13 mouse cellular contexts compared by ENCODE assay signal in genomic region chr3:119996258-119996988, GRCm38 (mm10).
DNase-seq lines count a peak whose midpoint lies in the region; ATAC-seq lines count a peak whose summit lies in the region.
"Had no signal": no experiment of that assay in that cellular context is flagged by ENCODE, and none has a peak within 500 bp of the region (broad histone marks: within the 10 kb centered on the region; RNA-seq: fewer than 3 reads in every experiment).

No protein-coding gene starts in this region.

- no peak overlapping the region for H3K4me3 ChIP-seq in forebrain, embryonic 14.5 days (ENCODE audit: low read depth, low read length)
- no peak overlapping the region for H3K4me3 ChIP-seq in forebrain, embryonic 13.5 days
- H3K4me3 ChIP-seq in heart, embryonic 15.5 days, result no peak overlapping the region
- no peak overlapping the region for H3K4me3 ChIP-seq in heart, embryonic 11.5 days (ENCODE audit: low read depth, low read length)
- no peak overlapping the region for H3K4me3 ChIP-seq in lung, embryonic 15.5 days
- H3K4me3 ChIP-seq in stomach, embryonic 16.5 days (replicated peaks; ENCODE audit: low read length), result no peak overlapping the region
- H3K4me3 ChIP-seq: limb, embryonic 15.5 days; myocyte had no signal

- 63% methylated on average over 9 of the region's 9 CpGs for WGBS in forebrain, embryonic 14.5 days
- 59% methylated on average over 9 of the region's 9 CpGs for WGBS in forebrain, embryonic 13.5 days
- WGBS in heart, embryonic 15.5 days, result 34% methylated on average over 9 of the region's 9 CpGs
- WGBS in heart, embryonic 11.5 days (ENCODE audit: insufficient replicate concordance), result 56% methylated on average over 9 of the region's 9 CpGs
- 52% methylated on average over 9 of the region's 9 CpGs for WGBS in lung, embryonic 15.5 days
- WGBS in stomach, embryonic 16.5 days, result 45% methylated on average over 9 of the region's 9 CpGs

- no peaks in the 10 kb centered on the region for H3K36me3 ChIP-seq in forebrain, embryonic 14.5 days (ENCODE audit: control insufficient read depth, insufficient read depth, low read length)
- H3K36me3 ChIP-seq in forebrain, embryonic 13.5 days (ENCODE audit: poor library complexity, severe bottlenecking), result no peaks in the 10 kb centered on the region
- no peaks in the 10 kb centered on the region for H3K36me3 ChIP-seq in heart, embryonic 15.5 days
- no peaks in the 10 kb centered on the region for H3K36me3 ChIP-seq in heart, embryonic 11.5 days (ENCODE audit: control insufficient read depth, insufficient read depth, low read length)
- H3K36me3 ChIP-seq in lung, embryonic 15.5 days, result no peaks in the 10 kb centered on the region
- no peaks in the 10 kb centered on the region for H3K36me3 ChIP-seq in stomach, embryonic 16.5 days (ENCODE audit: control insufficient read depth, insufficient read depth, low read length)
- H3K36me3 ChIP-seq: limb, embryonic 15.5 days had no signal

- no peaks in the 10 kb centered on the region for H3K27me3 ChIP-seq in forebrain, embryonic 14.5 days (replicated peaks; ENCODE audit: control insufficient read depth, insufficient read depth, low read length)
- H3K27me3 ChIP-seq in forebrain, embryonic 13.5 days, result no peaks in the 10 kb centered on the region
- H3K27me3 ChIP-seq in heart, embryonic 15.5 days, result no peaks in the 10 kb centered on the region
- H3K27me3 ChIP-seq in heart, embryonic 11.5 days (ENCODE audit: control insufficient read depth, insufficient read depth, low read length), result no peaks in the 10 kb centered on the region
- H3K27me3 ChIP-seq in lung, embryonic 15.5 days, result no peaks in the 10 kb centered on the region
- no peaks in the 10 kb centered on the region for H3K27me3 ChIP-seq in stomach, embryonic 16.5 days (ENCODE audit: control insufficient read depth, insufficient read depth, low read length)
- H3K27me3 ChIP-seq: CH12.LX; limb, embryonic 15.5 days; Patski had no signal

- peak; percentile 26; the same call in 1 of the 2 replicates for ATAC-seq in forebrain, embryonic 14.5 days
- no peak for ATAC-seq in forebrain, embryonic 13.5 days
- peak; percentile 72; the same call in 1 of the 2 replicates for ATAC-seq in heart, embryonic 15.5 days (replicated peaks; ENCODE audit: insufficient number of reproducible peaks, insufficient read depth, low FRiP score, low read depth)
- ATAC-seq in heart, embryonic 11.5 days (replicated peaks; ENCODE audit: insufficient number of reproducible peaks, low FRiP score, low TSS enrichment), result no peak
- ATAC-seq in lung, embryonic 15.5 days (ENCODE audit: borderline replicate concordance, extremely low read depth, low FRiP score, low TSS enrichment), result peak; percentile 51; the same call in 1 of the 2 replicates
- peak; percentile 68 for ATAC-seq in stomach, embryonic 16.5 days (ENCODE audit: insufficient read depth, low FRiP score)
- ATAC-seq: Patski had no signal

- no peak overlapping the region for H3K27ac ChIP-seq in forebrain, embryonic 14.5 days (ENCODE audit: low read depth, low read length)
- H3K27ac ChIP-seq in forebrain, embryonic 13.5 days, result no peak overlapping the region
- peak overlapping the region; percentile 67 for H3K27ac ChIP-seq in heart, embryonic 15.5 days
- no peak overlapping the region for H3K27ac ChIP-seq in heart, embryonic 11.5 days (ENCODE audit: low read depth, low read length)
- H3K27ac ChIP-seq in lung, embryonic 15.5 days, result peak overlapping the region; percentile 60; the same call in 1 of the 2 replicates
- peak overlapping the region; percentile 76 for H3K27ac ChIP-seq in stomach, embryonic 16.5 days (ENCODE audit: low read length)
- H3K27ac ChIP-seq: limb, embryonic 15.5 days had no signal

- no peak overlapping the region for H3K4me2 ChIP-seq in forebrain, embryonic 14.5 days (ENCODE audit: low read length)
- no peak overlapping the region for H3K4me2 ChIP-seq in forebrain, embryonic 13.5 days
- H3K4me2 ChIP-seq in heart, embryonic 15.5 days, result peak overlapping the region; percentile 2
- no peak overlapping the region for H3K4me2 ChIP-seq in heart, embryonic 11.5 days
- no peak overlapping the region for H3K4me2 ChIP-seq in lung, embryonic 15.5 days
- H3K4me2 ChIP-seq in stomach, embryonic 16.5 days (ENCODE audit: low read depth, low read length), result no peak overlapping the region
- H3K4me2 ChIP-seq: limb, embryonic 15.5 days; midbrain, embryonic 11.5 days had no signal

- H3K9ac ChIP-seq in forebrain, embryonic 14.5 days (ENCODE audit: low read length), result no peak overlapping the region
- no peak overlapping the region for H3K9ac ChIP-seq in forebrain, embryonic 13.5 days
- no peak overlapping the region for H3K9ac ChIP-seq in heart, embryonic 15.5 days
- H3K9ac ChIP-seq in heart, embryonic 11.5 days (ENCODE audit: low read depth, low read length), result no peak overlapping the region
- H3K9ac ChIP-seq in lung, embryonic 15.5 days, result no peak overlapping the region
- no peak overlapping the region for H3K9ac ChIP-seq in stomach, embryonic 16.5 days (ENCODE audit: low read length)
- H3K9ac ChIP-seq: limb, embryonic 15.5 days had no signal

- no peak for DNase-seq in forebrain, embryonic 14.5 days (ENCODE audit: low spot score)
- no peak for DNase-seq in lung, postnatal 10 days
- DNase-seq in adrenal gland, postnatal 4 days (ENCODE audit: low spot score in 2 of 2), result no peak

- no peaks in the 10 kb centered on the region for H3K9me3 ChIP-seq in forebrain, embryonic 14.5 days (replicated peaks; ENCODE audit: control insufficient read depth, low read length)
- no peaks in the 10 kb centered on the region for H3K9me3 ChIP-seq in forebrain, embryonic 13.5 days (replicated peaks)
- no peaks in the 10 kb centered on the region for H3K9me3 ChIP-seq in heart, embryonic 15.5 days (replicated peaks)
- H3K9me3 ChIP-seq in heart, embryonic 11.5 days (replicated peaks; ENCODE audit: control insufficient read depth, low read length), result no peaks in the 10 kb centered on the region
- H3K9me3 ChIP-seq in lung, embryonic 15.5 days, result no peaks in the 10 kb centered on the region
- H3K9me3 ChIP-seq in stomach, embryonic 16.5 days (replicated peaks; ENCODE audit: control insufficient read depth, low read length), result no peaks in the 10 kb centered on the region
- H3K9me3 ChIP-seq: limb, embryonic 15.5 days had no signal

- H3K4me1 ChIP-seq in forebrain, embryonic 14.5 days (ENCODE audit: control insufficient read depth, insufficient read depth, low read length), result no peaks in the 10 kb centered on the region
- peaks cover 7% of the 10 kb centered on the region for H3K4me1 ChIP-seq in forebrain, embryonic 13.5 days
- H3K4me1 ChIP-seq in heart, embryonic 15.5 days (replicated peaks), result peaks cover 6% of the 10 kb centered on the region; the same call in 1 of the 2 replicates
- H3K4me1 ChIP-seq in heart, embryonic 11.5 days (ENCODE audit: control insufficient read depth, insufficient read depth, low read length), result no peaks in the 10 kb centered on the region; the same call in 1 of the 2 replicates
- peaks cover 6% of the 10 kb centered on the region; the same call in 1 of the 2 replicates for H3K4me1 ChIP-seq in lung, embryonic 15.5 days
- H3K4me1 ChIP-seq in stomach, embryonic 16.5 days (ENCODE audit: control insufficient read depth, insufficient read depth, low read length), result no peaks in the 10 kb centered on the region

Comparison
In these comparisons a context has a peak if more than half of its experiments do, and no peak if none do; other contexts are left out.
1. ATAC-seq: peak in forebrain, embryonic 14.5 days (single experiment), heart, embryonic 15.5 days (single experiment), lung, embryonic 15.5 days (single experiment) and stomach, embryonic 16.5 days (single experiment); none in forebrain, embryonic 13.5 days (single experiment) and heart, embryonic 11.5 days (single experiment).
2. H3K27ac ChIP-seq: peak in heart, embryonic 15.5 days (single experiment), lung, embryonic 15.5 days (single experiment) and stomach, embryonic 16.5 days (single experiment); none in forebrain, embryonic 14.5 days (single experiment), forebrain, embryonic 13.5 days (single experiment) and heart, embryonic 11.5 days (single experiment).